In the genomic region with DNA sequence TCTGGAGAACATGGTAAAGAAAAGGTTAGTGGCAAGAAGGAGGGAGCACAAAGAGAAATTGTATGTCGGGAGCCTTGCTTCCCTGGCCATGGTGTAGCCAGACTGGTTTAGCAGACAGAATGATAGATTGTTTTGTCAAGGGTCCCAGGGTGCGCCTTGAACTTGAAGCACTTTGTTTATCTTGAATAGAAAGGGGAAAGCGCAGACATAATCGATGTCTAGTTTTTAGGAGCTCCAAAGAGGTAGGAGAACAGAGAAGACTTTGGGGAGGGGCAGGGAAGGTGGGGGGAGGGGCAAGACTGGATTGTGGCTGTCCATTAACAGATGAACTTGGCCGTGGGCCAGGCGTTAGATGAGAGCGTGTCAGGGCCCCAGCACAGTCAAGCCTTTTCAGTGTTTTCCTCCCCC, we compare ENCODE assay signal across 10 mouse cellular contexts. TPM values are rescaled to one million over a fixed set of nuclear protein-coding genes. Genes with fewer than 3 reads are reported as not detected.
A peak's percentile ranks its signal among the peaks of the same experiment; 100 is the strongest.
DNase-seq lines count a peak whose midpoint lies in the region; ATAC-seq and TF ChIP-seq lines count a peak whose summit lies in the region.
"Had no signal": no experiment of that assay in that cellular context is flagged by ENCODE, and none has a peak within 500 bp of the region (broad histone marks: within the 10 kb centered on the region; RNA-seq: fewer than 3 reads in every experiment).

No protein-coding gene starts in this region.

- H3K27me3 ChIP-seq in forebrain, embryonic 10.5 days (ENCODE audit: poor library complexity, severe bottlenecking), result no peaks in the 10 kb centered on the region
- H3K27me3 ChIP-seq in midbrain, embryonic 16.5 days (ENCODE audit: control insufficient read depth, insufficient read depth, low read depth, low read length), result no peaks in the 10 kb centered on the region

- H3K36me3 ChIP-seq in forebrain, embryonic 10.5 days (replicated peaks), result peaks cover 17% of the 10 kb centered on the region; the same call in 1 of the 2 replicates
- no peaks in the 10 kb centered on the region for H3K36me3 ChIP-seq in midbrain, embryonic 16.5 days (ENCODE audit: control insufficient read depth, insufficient read depth, low read length)

- intact Hi-C loops in left cerebral cortex, adult 2 months (cut with DNase I), result no loop called here

- peak overlapping the region; percentile 60 for H3K27ac ChIP-seq in left cerebral cortex, adult 2 months
- H3K27ac ChIP-seq in forebrain, embryonic 10.5 days, result peak overlapping the region; percentile 74; the same call in 1 of the 2 replicates
- H3K27ac ChIP-seq in midbrain, embryonic 16.5 days (ENCODE audit: low read length), result peak overlapping the region; percentile 28; the same call in 1 of the 2 replicates

- 74% methylated on average over 7 of the region's 7 CpGs for WGBS in forebrain, embryonic 10.5 days
- 19% methylated on average over 7 of the region's 7 CpGs for WGBS in midbrain, embryonic 16.5 days

- 0 out of 2 replicates have a peak overlapping the region, but pooled peaks have one; percentile 34 for H3K9ac ChIP-seq in midbrain, embryonic 16.5 days (ENCODE audit: low read depth, low read length)

- peaks cover 78% of the 10 kb centered on the region for H3K4me1 ChIP-seq in forebrain, embryonic 10.5 days
- H3K4me1 ChIP-seq in midbrain, embryonic 16.5 days (ENCODE audit: control insufficient read depth, insufficient read depth, low read length), result peaks cover 78% of the 10 kb centered on the region

- DNase-seq in left cerebral cortex, adult 2 months (ENCODE audit: extremely low spot score in 1 of 2, low spot score in 2 of 2), result no peak
- no peak for DNase-seq in left cerebral cortex, adult 9 months (ENCODE audit: low spot score in 2 of 2)
- DNase-seq in forebrain, embryonic 10.5 days (ENCODE audit: extremely low spot score, low spot score), result no peak
- DNase-seq in kidney, adult 9 months, result peak; percentile 19
- no peak for DNase-seq in cerebellum, adult 11 months
- no peak for DNase-seq in urinary bladder, adult 2 months (ENCODE audit: low spot score)
- DNase-seq in layer of hippocampus, postnatal 25 days (ENCODE audit: extremely low spot score in 1 of 2, low spot score in 1 of 2), result no peak

- no peak for TF ChIP-seq CTCF in left cerebral cortex, adult 2 months (IDR thresholded peaks at IDR 0.05)

- no peak for ATAC-seq in midbrain, embryonic 16.5 days
- ATAC-seq: Patski had no signal

- no peak overlapping the region for H3K4me3 ChIP-seq in left cerebral cortex, adult 2 months
- H3K4me3 ChIP-seq in forebrain, embryonic 10.5 days, result no peak overlapping the region
- no peak overlapping the region for H3K4me3 ChIP-seq in midbrain, embryonic 16.5 days (ENCODE audit: low read depth, low read length)

- peak overlapping the region; percentile 42 for H3K4me2 ChIP-seq in midbrain, embryonic 16.5 days (ENCODE audit: low read length)

- H3K9me3 ChIP-seq in forebrain, embryonic 10.5 days, result no peaks in the 10 kb centered on the region
- H3K9me3 ChIP-seq in midbrain, embryonic 16.5 days (replicated peaks; ENCODE audit: control insufficient read depth, low read length, poor library complexity, severe bottlenecking), result no peaks in the 10 kb centered on the region

RNA-seq across cellular contexts. Expression of a gene that starts 22.0 kb away (rescaled TPM):
- 100 to 1,000 TPM; 101 to 103 TPM for total RNA-seq in left cerebral cortex, adult 2 months (2021)
- polyA plus RNA-seq in forebrain, embryonic 10.5 days (2016; fragmentation: Nextera tagmentation; extraction: Ambion mirVana), result 37.6 and 44.1 TPM in 2 replicates
- 99.8 and 107 TPM in 2 replicates for polyA plus RNA-seq in midbrain, embryonic 16.5 days (2015; fragmentation: Nextera tagmentation; extraction: Ambion mirVana)
- polyA plus RNA-seq in urinary bladder, adult 2 months (2012; rRNA removed), result 1.3 and 2.4 TPM in 2 replicates
- 100 to 1,000 TPM; 105 to 134 TPM for total RNA-seq in layer of hippocampus, postnatal 25 days (2021)
- polyA plus RNA-seq: Patski had no signal

RNA-seq across cellular contexts. Expression of a gene that starts 25.0 kb away (rescaled TPM):
- total RNA-seq in left cerebral cortex, adult 2 months (2021), result 1 to 10 TPM in 1 of 2 experiments, under 1 TPM in 1; 0.82 to 1.4 TPM
- not detected in 2 replicates for polyA plus RNA-seq in forebrain, embryonic 10.5 days (2016; fragmentation: Nextera tagmentation; extraction: Ambion mirVana)
- not detected in 2 replicates for polyA plus RNA-seq in midbrain, embryonic 16.5 days (2015; fragmentation: Nextera tagmentation; extraction: Ambion mirVana)
- polyA plus RNA-seq in urinary bladder, adult 2 months (2012; rRNA removed), result not detected in 2 replicates
- 1 to 10 TPM in 1 of 2 experiments, under 1 TPM in 1; 0.37 to 1.7 TPM for total RNA-seq in layer of hippocampus, postnatal 25 days (2021)
- polyA plus RNA-seq: gonadal fat pad, adult 2 months; Patski had no signal

Comparison
In these comparisons a context has a peak if more than half of its experiments do, and no peak if none do; other contexts are left out.
1. RNA of a gene that starts 22.0 kb away (polyA plus RNA-seq): 99.8 to 107 TPM in midbrain, embryonic 16.5 days and 37.6 to 44.1 TPM in forebrain, embryonic 10.5 days; 1.3 to 2.4 TPM in urinary bladder, adult 2 months; every median in the first group is over 10 times any median in the second.
2. Peak in every context shown above with its lines, with median percentiles within 50 percentile points of each other: H3K27ac ChIP-seq.